Mouse (Mus musculus) right cerebral cortex, adult 18-20 months (tissue): ENCODE measurements around the gene Rcor2.
A peak's percentile ranks its signal among the peaks of the same experiment; 100 is the strongest.

Source experiments
- DNase-seq: peaks from one replicate; pipeline ENCODE4 v3.0.0; 2022; ENCODE audit warnings: mixed read lengths

Gene Rcor2

DNA sequence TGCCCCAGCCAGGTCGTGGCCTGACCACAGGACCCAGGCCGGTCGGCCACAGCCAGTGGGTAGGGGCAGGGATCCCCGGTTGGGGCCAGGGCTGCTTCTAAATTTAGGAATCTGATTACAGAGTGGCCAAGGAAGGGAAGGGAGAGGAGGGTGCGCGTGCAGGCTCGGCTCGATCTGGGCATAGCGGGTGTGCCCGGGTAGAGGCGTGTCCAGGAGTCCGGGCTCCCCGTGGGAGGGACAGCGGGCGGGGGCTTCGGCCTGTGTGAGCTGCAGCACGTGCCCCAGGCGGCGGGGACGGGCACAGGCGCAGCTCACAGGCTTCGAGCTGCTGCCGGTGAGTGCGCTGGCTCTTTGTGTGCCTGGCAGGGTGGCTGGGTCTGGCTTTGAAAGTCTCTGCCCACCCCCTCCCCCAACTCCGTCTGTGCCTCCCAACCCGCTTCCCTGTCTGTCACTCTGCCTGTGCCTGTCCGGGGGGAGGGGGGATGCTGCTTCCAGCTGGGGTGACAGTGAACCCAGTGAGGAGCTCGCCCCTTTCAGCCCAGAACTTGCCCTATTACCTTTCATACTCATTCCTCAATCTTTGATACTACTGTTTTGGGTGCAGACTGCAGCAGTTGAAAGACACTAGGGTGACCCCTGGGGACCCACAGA is at the start of gene Rcor2:
TSS of gene Rcor2 (plus strand) at position 235 of the 651 bp plus-strand sequence.
- DNase-seq: no peak

DNA sequence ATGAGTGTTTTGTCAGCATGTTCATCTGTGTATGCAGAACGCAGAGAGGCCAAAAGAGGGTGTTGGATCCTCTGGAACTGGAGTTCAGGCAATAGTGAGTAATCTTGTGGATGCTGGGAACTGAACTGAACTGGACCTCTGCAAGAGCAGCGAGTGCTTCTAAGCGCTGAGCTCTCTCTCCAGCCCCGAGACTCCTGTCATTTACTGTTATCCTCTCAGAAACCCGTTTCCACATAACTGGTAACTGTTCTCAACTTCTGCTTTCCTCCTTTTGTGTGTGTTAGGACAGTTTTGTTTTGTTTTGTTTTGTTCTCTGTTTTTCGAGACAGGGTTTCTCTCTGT is 49.2 kb upstream of the Rcor2 start:
- DNase-seq: no peak

DNA sequence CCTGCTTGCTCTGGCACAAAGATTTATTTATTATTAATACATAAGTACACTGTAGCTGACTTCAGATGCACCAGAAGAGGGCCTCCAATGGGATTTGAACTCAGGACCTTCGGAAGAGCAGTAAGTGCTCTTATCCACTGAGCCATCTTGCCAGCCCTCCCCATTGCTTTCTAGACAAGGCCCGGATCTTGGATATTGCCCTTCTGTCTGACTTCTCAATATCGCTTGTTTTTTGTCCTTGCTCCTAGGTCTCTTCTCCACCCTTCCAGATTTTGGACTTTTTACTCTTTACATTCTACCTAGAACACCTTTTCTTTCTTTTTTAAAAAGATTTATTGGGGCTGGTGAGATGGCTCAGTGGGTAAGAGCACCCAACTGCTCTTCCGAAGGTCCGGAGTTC is 48.4 kb upstream of the Rcor2 start:
- no peak for DNase-seq

DNA sequence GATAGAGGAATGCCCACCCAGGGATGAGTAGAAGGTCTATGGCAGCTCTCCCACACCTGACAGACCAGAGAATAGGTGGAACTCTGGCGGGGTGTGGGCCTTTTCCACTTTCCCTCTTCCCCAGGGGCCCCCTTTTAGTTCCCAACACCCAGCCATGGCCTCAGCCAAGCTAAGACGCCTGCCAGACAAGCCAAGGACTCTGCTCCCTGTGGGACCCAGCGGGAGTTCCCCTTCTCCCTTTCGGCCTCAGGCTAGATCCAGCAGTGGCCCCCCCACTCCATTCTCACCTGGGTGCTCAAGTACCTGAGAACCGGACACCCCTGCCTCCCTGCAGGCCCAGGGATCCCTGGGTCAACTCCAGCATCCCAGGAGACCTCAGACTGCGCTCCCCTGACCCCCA is 44.9 kb upstream of the Rcor2 start:
- DNase-seq: no peak

DNA sequence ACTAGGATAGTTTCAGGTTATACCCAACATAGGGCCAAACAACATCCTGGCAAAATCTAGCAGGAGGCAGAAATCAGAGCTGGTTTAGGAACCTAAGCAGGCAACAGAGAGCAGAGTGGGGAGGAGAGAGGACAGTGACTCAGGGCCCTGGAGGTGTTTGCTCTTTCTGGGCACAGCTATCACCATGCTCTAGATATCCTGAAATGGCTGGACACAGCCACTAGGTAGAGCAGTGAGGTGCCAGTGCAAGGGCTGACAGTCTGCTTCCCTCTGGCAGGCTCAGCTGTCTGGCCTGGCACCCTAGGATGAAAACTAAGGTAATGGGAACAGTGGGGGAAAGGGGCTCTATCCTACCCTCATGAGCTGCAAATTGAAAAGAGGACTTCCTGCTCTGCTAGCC is 43.6 kb upstream of the Rcor2 start:
- no peak for DNase-seq

DNA sequence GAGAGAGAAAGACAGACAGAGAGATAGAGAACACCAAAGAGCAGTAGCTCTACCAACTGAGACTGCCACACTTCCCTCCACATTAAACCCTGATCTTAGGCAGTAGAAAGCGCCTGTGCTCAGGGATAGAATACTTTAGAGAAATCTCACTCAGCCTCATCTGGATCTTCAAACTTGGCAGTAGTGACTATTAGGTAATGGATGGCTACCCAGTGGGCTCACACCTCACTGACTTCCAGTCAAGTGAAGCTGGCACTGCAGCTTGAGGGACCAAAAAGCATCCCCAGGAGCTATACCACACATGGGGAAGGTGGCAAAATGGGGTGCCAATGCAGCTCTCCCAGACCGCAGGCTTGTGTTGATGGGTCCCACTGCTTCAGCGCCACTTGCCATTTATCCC is 42.9 kb upstream of the Rcor2 start:
- DNase-seq: no peak

DNA sequence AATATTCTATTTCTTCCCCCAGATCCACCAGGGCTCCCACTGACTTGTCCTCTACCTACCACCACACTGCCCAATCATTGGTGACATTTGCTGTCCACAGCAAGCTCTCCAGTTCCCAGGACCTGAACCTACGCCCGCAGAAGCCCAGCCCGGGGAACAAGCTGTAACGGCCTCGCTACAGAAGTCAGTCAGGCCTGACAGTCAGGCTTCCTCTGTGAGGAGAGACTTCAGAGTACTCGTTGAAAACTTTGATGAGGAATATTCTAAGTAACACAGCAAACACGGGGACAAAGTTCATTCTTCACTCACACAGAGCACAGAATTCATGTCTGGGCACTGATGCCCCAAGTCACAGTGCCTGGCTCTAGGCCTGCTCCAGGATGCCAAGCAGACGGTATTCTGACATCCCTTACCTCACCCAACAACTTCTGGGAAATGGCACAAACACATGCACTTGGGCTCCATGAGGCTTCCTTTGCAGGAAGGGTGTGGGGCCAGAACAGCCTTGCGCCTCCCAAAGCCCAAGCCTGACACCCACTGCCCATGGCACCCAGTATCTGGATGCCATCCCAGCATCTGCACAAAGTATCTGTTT is 41.9 kb upstream of the Rcor2 start:
- DNase-seq: no peak

DNA sequence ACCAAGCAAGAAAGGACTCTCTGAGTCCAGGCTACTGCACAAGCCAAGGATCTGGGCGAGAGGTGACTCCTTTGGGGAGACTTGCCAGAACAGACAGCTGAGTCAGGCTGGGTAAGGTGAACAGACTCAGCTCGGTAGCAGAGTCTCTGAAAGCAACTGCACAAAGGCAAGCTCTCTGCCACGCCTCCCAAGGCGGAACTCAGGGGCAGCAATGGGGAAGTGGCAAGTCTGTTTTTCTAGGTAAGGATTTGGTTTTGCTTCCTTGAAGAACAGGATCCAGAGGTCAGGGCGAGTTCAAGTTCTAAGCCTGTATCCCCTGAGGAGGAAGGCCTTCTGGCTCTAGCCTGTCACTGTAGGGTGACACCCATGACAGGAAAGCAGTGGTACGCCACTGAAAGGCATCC is 40.6 kb upstream of the Rcor2 start:
- DNase-seq: no peak

DNA sequence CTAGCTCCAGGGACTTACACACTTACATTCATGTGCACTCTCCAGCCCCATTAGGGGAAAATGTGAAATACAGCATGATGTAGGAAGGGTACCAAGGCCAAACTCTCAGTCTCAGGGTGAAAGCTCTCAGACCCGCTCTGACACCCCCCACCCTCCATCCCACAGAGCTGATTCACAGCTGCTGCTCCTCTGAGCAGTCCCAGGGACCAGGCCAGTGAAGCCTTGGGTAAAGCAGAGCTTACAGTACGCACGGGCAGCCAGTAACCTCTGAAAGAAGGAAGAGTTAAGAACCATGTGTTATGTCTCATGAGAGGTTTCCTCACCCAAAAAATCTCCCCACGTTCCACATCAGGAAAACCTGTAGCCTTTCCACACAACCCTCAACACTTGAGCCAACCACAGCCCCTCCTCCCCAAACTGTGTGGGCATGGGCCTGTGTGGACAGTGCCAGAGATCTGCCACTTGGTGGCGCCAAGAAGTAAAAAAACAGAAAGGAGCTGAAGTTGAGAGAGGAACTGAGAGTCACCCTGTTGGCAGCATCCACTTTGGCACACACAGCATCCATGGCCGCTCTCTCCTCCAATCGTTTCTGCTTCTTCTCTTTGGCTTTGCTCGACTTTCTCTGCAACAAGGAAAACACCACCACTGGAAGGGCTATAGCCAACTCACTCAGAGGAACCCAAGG is 32.4 kb upstream of the Rcor2 start:
- DNase-seq: peak; percentile 87

DNA sequence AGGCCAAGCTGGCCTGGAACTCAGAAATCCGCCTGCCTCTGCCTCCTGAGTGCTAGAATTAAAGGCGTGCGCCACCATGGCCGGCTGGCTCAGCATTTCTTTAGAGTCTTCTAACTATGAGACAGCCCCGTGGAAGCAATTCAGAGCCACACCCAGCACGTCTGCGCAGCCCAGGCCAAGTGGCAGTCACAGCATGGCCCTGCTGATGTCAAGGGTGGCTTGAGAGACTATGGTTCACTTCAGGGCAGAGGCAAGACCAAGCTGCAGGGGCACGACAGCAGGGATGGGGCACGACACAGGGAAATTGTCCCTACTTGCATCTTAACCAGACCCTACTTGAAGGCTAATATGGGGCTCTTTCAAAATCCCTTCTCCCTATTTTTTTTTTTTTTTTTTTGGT is 31.7 kb upstream of the Rcor2 start:
- DNase-seq: no peak

DNA sequence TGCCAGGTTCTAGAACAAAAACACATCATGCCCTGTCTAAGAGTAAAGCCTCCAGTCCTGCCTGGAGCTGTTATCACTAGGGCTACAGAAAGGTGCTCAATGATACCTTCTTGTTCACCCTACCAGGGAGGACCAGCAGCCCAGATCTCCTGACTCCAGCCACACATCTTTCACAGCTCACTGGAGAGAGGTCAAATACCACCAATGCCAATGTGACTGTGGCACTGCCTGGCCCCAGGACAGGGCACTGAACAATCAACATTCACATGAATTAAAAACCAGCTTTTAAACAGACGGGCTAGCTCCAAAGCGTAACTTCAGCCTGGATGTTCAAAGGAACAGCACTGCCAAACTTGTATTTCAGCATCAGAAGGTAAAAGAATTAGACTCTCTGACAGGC is 31.1 kb upstream of the Rcor2 start:
- DNase-seq: no peak

DNA sequence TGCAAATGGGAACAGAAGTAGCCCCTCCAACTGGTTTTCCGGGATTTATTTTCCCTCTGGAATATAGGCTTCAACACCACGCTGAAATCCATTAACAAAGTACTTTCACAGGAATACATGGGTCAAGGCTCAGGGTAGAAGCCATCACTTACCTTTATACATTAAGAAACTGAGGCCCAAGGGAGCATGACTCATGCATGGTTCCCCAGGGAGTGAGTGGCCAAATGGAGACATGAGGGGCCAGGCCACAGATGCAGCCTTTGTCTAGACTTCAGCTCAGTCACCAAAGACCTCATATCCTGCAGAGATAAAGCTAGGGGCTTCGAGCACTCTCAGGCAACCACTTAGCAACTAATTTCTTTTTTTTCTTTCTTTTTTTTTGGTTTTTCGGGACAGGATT is 30.4 kb upstream of the Rcor2 start:
- no peak for DNase-seq

DNA sequence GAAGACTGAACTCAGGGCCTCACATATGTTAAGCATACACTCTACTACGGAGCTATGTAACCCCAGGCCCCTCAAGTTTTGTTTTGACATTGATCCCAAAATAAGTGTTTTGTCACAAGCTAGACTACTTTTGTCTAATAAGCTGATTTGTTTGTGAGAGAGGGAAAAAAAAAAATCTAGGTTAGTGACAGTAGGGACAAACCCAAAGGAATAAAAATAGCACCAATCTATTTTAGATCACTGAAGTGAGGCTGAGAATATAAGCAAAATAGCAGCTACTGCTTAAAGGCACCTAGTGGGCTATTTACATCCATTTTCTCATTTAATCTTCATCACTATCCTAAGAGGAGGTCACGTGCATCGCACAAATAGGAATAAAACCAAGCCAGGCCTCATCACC is 27.6 kb upstream of the Rcor2 start:
- DNase-seq: no peak

DNA sequence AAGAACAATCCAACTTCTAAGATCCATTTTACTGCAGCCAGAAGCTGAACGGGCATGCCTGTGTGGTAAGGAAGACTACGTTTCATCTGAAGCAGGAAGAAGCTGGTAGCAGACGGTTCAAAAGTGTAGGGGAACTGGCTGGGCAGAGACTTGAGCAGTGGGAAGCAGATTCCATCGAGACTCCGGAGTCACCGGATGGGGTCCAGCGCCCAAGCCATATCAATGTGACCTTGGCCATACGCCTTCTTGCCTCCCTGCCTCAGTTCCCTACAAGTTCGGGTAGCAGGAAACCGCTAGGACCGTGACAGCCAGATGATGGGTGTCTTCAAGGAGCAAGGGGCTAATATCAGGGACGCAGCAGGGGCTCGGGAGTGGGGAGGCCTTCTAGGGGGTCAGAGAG is 26.8 kb upstream of the Rcor2 start:
- no peak for DNase-seq

DNA sequence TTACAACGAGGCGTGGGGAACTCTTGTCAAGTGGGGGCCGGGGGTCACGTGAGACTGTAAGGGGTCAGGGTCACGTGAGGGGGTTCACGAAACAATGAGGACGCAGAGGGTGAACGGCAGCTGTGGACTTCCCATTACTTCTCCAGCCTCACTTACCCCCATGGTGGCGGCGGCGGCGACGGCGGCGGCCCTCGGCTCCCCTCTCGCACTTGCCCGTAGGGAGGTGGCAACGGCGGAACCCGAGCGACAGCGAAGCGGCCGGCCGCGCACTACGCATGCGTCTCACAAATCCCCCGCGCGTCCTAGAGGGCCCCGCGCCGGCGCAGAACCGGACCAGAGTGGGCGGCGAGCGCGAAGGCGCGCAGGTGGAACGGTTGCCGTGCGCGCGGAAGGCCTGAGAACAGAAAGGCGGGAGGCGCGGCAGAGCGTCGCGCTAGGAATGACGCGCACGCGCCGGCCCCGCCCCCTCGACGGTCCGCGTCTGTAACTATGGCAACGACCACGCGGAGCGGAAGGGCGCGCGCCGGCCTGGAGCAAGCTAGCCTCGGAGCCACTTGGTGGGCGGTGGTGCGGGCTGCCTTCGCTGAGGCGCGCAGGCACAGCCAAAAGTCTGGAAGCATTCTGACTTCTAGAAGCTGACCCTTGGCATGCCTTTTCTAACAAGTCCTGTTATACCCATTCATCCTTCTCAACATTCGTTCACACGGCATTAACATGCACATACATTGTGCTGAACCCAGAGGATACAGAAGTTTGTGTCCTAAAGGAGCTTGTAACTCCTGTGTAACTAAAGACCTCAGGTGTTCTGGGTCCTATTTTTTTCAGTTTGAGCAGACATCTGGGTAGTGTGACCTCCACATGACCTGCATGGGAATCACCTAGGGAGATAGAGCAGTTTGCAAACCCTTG is 26.1 kb upstream of the Rcor2 start, which contains the start of gene Naa40:
TSS of gene Naa40 (minus strand) at position 402 of the 909 bp plus-strand sequence.
- peak; percentile 94 for DNase-seq

DNA sequence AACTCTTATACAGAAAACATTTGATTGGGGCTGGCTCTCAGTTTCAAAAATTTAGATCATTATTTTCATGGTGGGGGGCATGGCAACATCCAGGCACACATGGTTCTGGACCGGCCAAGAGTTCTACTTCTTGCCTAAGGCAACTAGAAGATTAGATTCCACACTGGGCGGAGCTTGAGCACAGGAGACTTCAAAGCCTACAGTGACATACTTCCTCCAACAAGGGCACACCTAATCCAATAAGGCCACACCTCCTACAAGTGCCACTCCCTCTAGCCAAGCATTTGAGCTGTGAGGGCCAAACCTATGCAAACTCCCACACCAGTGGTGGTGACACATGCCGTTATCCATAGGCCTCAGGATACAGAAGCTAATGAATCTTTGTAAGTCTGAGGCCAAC is 21.1 kb upstream of the Rcor2 start:
- no peak for DNase-seq

DNA sequence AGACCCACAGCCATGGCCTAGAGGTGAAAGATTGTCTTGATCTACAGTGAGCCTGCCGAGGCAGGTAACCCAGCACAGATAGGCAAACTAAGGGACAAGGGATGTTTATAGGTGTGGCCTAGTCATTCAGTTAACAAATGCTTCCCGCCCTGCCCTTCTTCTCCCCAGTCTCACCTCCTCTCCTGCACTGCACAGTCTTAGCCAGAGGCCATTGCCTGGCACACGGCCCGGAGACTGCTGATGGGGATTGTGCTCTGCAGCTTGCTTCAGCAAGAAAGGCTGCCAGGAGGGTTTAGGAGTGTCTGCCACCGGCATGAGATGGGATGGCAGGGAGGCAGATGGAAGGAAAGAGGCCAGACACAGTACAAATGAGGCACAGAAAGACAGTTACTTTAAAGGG is 9.2 kb upstream of the Rcor2 start:
- DNase-seq: no peak

DNA sequence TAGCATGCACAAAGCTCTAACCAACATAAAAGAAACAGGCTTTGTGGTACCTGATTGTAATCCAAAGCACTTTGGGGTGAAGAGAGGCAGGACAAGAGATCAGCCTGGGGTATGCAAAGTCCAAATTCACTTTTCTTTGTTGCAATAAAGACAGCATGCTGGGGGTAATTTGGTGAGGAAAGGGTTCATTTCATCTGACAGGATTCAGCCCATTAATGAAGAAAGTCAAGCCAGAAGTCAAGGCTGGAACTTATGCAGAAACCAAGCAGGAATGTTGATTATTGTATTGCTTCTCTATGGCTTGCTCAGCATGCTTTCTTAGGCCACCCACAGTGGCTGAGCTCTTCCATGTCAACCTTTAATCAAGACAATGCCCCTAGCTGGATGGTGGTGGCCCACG is 5.6 kb upstream of the Rcor2 start:
- DNase-seq: no peak

DNA sequence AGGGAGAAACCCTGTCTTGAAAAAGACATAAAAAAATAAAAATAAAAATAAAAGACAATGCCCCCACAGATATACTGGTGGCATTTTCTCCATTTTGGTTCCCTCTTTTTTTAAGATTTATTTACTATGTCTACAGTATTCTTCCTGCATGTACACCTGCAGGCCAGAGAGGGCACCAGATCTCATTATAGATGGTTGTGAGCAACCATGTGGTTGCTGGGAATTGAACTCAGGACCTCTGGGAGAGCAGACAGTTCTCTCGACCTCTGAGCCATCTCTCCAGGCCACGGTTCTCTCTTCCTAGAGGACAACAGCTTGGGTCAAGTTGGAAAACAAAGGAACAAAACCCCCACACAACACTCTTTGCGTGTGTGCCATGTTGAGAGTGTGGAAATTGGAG is 5.2 kb upstream of the Rcor2 start:
- DNase-seq: no peak

DNA sequence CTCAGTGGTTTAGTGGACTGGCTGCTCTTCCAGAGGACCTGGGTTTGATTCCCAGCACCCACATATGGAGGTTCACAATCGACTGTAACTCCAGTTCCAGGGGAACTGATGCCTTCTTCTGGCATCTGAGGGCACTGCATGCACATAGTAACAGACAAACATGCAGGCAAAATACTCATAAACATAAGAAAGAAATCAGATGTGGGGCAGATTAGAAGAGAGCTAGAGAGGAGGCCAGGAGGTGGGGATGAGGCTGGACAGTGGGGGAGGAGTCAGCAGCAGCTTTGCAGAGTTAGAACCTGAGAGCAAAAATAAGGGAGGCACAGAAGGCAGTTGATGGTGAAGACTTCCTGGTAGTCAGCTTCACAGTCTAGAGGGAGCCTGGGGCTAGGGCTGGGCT is 4.5 kb upstream of the Rcor2 start:
- DNase-seq: no peak

DNA sequence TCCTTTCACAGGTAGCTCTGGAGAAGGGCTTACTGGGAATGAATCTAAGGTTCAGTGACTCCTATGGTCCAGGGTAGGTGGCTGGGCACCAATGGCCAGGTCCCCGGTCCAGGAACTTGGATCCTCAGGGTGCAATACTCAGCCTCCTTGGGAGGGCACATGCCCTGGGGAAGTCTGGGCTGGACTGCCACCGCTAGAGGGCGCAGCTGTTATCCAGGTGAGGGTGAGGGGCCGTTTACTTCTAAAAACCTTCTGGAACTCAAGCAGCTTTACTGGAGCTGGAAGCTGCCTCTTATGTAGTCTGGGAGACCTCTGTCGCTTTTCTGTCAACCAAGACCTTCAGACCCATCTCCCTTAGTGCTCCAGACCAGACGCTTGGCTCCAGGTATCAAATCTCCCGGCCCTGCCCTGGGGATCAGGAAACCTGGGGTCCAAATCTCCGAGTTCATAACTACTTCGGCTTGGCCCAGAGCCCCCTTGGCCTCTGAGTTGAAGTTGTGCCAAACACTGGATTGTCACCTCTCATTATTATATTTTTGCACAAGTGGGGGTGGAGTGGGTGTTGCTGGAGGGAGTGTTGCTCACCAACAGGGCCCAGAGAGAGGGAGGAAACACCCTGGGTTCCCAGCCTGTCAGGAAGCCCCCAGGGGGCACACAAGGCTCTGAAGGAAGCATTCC is 2.9 kb upstream of the Rcor2 start:
- DNase-seq: peak; percentile 73

DNA sequence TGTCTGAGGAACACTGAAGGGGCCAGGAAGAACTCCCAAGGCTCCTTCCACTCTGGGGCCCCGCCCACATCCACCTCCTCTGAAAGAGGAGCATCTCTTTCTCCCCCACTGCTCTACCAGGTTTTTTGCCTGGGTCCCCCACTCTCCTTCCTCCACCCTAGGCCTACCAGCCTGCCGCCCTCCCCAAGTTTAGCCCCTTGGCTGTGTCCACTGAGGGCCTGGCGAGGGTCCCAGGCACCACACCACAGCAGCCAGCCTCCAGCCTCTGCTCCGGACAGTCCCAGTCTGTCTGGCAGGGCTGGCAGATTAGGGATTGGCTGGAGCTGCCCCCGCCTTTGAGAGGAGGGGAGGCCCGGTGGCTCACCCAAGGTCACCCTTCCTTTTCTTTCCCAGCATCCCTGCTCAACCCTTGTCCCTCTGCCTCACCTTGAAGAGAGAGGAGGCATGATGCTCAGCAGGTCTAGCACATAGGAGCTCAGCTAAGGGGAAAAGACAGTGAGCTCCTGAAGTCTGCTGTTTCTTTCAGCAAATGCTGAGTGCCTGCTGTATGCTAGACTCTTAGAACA is 2.3 kb upstream of the Rcor2 start:
- no peak for DNase-seq
